Mouse (Mus musculus): ENCODE results near the gene Gstt1.

DNA sequence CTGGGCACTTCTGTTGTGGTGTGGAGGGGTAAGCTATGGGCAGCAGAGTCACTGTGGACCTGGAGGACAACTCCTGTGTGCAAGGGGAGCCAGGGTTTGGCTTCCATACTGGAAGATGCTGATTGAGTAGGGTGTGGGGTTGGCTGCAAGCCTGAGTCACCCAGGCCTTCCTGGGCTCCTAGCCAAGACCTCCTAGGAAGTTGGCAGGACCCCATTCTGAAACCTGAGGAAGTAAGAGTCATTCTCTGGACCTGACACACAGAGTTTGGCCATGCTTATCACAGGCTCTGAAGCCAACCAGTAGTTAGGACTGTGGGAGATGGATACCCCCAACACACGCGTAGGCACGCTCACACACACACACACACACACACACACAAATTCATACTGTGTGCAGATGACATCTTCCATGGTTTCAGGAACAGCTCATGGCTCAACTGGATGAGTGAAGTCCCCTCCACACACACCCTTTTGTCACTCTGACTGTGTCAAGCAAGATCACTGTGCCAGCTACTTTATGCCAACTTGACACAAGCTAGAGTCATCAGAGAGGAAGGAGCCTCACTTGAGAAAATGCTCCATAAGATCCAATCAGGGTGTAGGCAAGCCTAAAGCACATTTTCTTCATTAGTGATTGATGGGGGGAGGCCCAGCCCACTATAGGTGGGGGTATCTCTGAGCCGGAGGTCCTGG lies 29.4 kb upstream of the Gstt1 start:
- TF ChIP-seq CTCF (IDR thresholded peaks at IDR 0.05; ENCODE audit: borderline replicate concordance, extremely low read depth, insufficient read depth, insufficient read length) (no peak), POLR2A (IDR thresholded peaks at IDR 0.05; ENCODE audit: borderline replicate concordance, extremely low read depth, insufficient read depth, insufficient read length, poor library complexity, severe bottlenecking) (no peak)

All from brain, embryonic 14.5 days (tissue).